Mouse (Mus musculus): ENCODE data around the gene Pih1h3b.

Gene Pih1h3b

GRCm38 (mm10) chrX:140062135-140062975 lies at the start of gene Pih1h3b, which contains the start of gene Nup62cl:
Gene Pih1h3b (plus strand): TSS chrX:140062879.
Gene Nup62cl (minus strand): TSS chrX:140062712.
- peak in 1 of 2 experiments; percentile 5 for DNase-seq (ENCODE audit: low read depth in 2 of 2, low spot score in 2 of 2)

GRCm38 (mm10) chrX:140060886-140061874 lies 1.5 kb upstream of the Pih1h3b start:
- no peak for DNase-seq (ENCODE audit: low read depth in 2 of 2, low spot score in 2 of 2)

- DNase-seq (ENCODE audit: low read depth in 2 of 2, low spot score in 2 of 2), result no peak
These were observed 19.9 kb downstream of the Pih1h3b start for GRCm38 (mm10) chrX:140082535-140082934.

- DNase-seq (ENCODE audit: low read depth in 2 of 2, low spot score in 2 of 2), result no peak
These were observed 31.4 kb downstream of the Pih1h3b start for GRCm38 (mm10) chrX:140094066-140094465.

All from CD8-positive naive resting alpha-beta T cell, adult 2 months (primary cell).